Mouse (Mus musculus): ENCODE measurements around the gene Pigr. TPM values are rescaled to one million over a fixed set of nuclear protein-coding genes. Genes with fewer than 3 reads are reported as not detected.
A peak's percentile ranks its signal among the peaks of the same experiment; 100 is the strongest.

Gene Pigr
- polyA plus RNA-seq, 1 experiment from 2014 or later: 0.76 TPM

- Histone ChIP-seq H3K4me1 (replicated peaks; ENCODE audit: control insufficient read depth, insufficient read depth, low read length) (no peaks in the 10 kb centered on the region), H3K27ac (ENCODE audit: low read depth) (no peak overlapping the region), H3K4me3 (ENCODE audit: low read depth, low read length) (no peak overlapping the region), H3K27me3 (replicated peaks; ENCODE audit: control insufficient read depth, insufficient read depth, low read length) (no peaks in the 10 kb centered on the region), H3K36me3 (ENCODE audit: control insufficient read depth, insufficient read depth, low read length) (no peaks in the 10 kb centered on the region), H3K9ac (ENCODE audit: low read length) (no peak overlapping the region), H3K9me3 (ENCODE audit: control insufficient read depth, low read length) (no peaks in the 10 kb centered on the region), H3K4me2 (ENCODE audit: low read length) (no peak overlapping the region)
- ATAC-seq (replicated peaks; ENCODE audit: low FRiP score, low TSS enrichment, low read depth) (no peak; the same call in 1 of the 2 replicates), DNase-seq (ENCODE audit: low spot score) (no peak)
- 54% methylated on average over 3 of the region's 3 CpGs for WGBS
These were observed 27.9 kb upstream of the Pigr start for GRCm38 (mm10) chr1:130798551-130798950.

- ATAC-seq (replicated peaks; ENCODE audit: low FRiP score, low TSS enrichment, low read depth): no peak
- Histone ChIP-seq H3K9me3 (ENCODE audit: control insufficient read depth, low read length) (no peaks in the 10 kb centered on the region), H3K27me3 (replicated peaks; ENCODE audit: control insufficient read depth, insufficient read depth, low read length) (no peaks in the 10 kb centered on the region), H3K4me1 (replicated peaks; ENCODE audit: control insufficient read depth, insufficient read depth, low read length) (no peaks in the 10 kb centered on the region), H3K4me3 (ENCODE audit: low read depth, low read length) (no peak overlapping the region), H3K9ac (ENCODE audit: low read length) (no peak overlapping the region), H3K4me2 (ENCODE audit: low read length) (no peak overlapping the region), H3K27ac (ENCODE audit: low read depth) (no peak overlapping the region), H3K36me3 (ENCODE audit: control insufficient read depth, insufficient read depth, low read length) (no peaks in the 10 kb centered on the region)
- DNase-seq (ENCODE audit: low spot score): peak; percentile 39
- WGBS: 89% methylated on average over 2 of the region's 2 CpGs
These were observed 27.1 kb upstream of the Pigr start for GRCm38 (mm10) chr1:130799399-130799798.

- Histone ChIP-seq H3K9ac (ENCODE audit: low read length) (no peak within 1 kb of the TSS), H3K9me3 (ENCODE audit: control insufficient read depth, low read length) (no peaks in the 10 kb centered on the region), H3K27ac (ENCODE audit: low read depth) (no peak within 1 kb of the TSS), H3K36me3 (ENCODE audit: control insufficient read depth, insufficient read depth, low read length) (no peaks in the 10 kb centered on the region), H3K4me3 (ENCODE audit: low read depth, low read length) (no peak within 1 kb of the TSS), H3K4me1 (replicated peaks; ENCODE audit: control insufficient read depth, insufficient read depth, low read length) (no peaks in the 10 kb centered on the region), H3K27me3 (replicated peaks; ENCODE audit: control insufficient read depth, insufficient read depth, low read length) (no peaks in the 10 kb centered on the region), H3K4me2 (ENCODE audit: low read length) (no peak within 1 kb of the TSS)
- WGBS: 84% methylated on average over 8 of the region's 8 CpGs
- ATAC-seq (replicated peaks; ENCODE audit: low FRiP score, low TSS enrichment, low read depth) (no peak), DNase-seq (ENCODE audit: low spot score) (peak; percentile 33)
These were observed 25.9 kb upstream of the Pigr start, which contains the start of gene Fcamr for GRCm38 (mm10) chr1:130800602-130801001. Gene Fcamr, plus strand, starts transcription at chr1:130800902.

GRCm38 (mm10) chr1:130801511-130801910, 25.0 kb upstream of the Pigr start:
- Histone ChIP-seq H3K36me3 (ENCODE audit: control insufficient read depth, insufficient read depth, low read length) (no peaks in the 10 kb centered on the region), H3K4me3 (ENCODE audit: low read depth, low read length) (no peak overlapping the region), H3K27me3 (replicated peaks; ENCODE audit: control insufficient read depth, insufficient read depth, low read length) (no peaks in the 10 kb centered on the region), H3K9me3 (ENCODE audit: control insufficient read depth, low read length) (no peaks in the 10 kb centered on the region), H3K27ac (ENCODE audit: low read depth) (no peak overlapping the region), H3K9ac (ENCODE audit: low read length) (no peak overlapping the region), H3K4me1 (replicated peaks; ENCODE audit: control insufficient read depth, insufficient read depth, low read length) (no peaks in the 10 kb centered on the region), H3K4me2 (ENCODE audit: low read length) (no peak overlapping the region)
- DNase-seq (ENCODE audit: low spot score): peak; percentile 28
- no peak for ATAC-seq (replicated peaks; ENCODE audit: low FRiP score, low TSS enrichment, low read depth)
- WGBS: 82% methylated on average over 2 of the region's 2 CpGs

GRCm38 (mm10) chr1:130802976-130803375, 23.5 kb upstream of the Pigr start:
- Histone ChIP-seq H3K9me3 (ENCODE audit: control insufficient read depth, low read length) (no peaks in the 10 kb centered on the region), H3K27ac (ENCODE audit: low read depth) (no peak overlapping the region), H3K4me1 (replicated peaks; ENCODE audit: control insufficient read depth, insufficient read depth, low read length) (no peaks in the 10 kb centered on the region), H3K27me3 (replicated peaks; ENCODE audit: control insufficient read depth, insufficient read depth, low read length) (no peaks in the 10 kb centered on the region), H3K4me2 (ENCODE audit: low read length) (no peak overlapping the region), H3K9ac (ENCODE audit: low read length) (no peak overlapping the region), H3K4me3 (ENCODE audit: low read depth, low read length) (no peak overlapping the region), H3K36me3 (ENCODE audit: control insufficient read depth, insufficient read depth, low read length) (no peaks in the 10 kb centered on the region)
- ATAC-seq (replicated peaks; ENCODE audit: low FRiP score, low TSS enrichment, low read depth) (no peak), DNase-seq (ENCODE audit: low spot score) (peak; percentile 51)
- 57% methylated on average over 6 of the region's 6 CpGs for WGBS

- Histone ChIP-seq H3K4me3 (ENCODE audit: low read depth, low read length) (no peak overlapping the region), H3K27ac (ENCODE audit: low read depth) (no peak overlapping the region), H3K9me3 (ENCODE audit: control insufficient read depth, low read length) (no peaks in the 10 kb centered on the region), H3K9ac (ENCODE audit: low read length) (no peak overlapping the region), H3K36me3 (ENCODE audit: control insufficient read depth, insufficient read depth, low read length) (no peaks in the 10 kb centered on the region), H3K4me2 (ENCODE audit: low read length) (no peak overlapping the region), H3K27me3 (replicated peaks; ENCODE audit: control insufficient read depth, insufficient read depth, low read length) (no peaks in the 10 kb centered on the region), H3K4me1 (replicated peaks; ENCODE audit: control insufficient read depth, insufficient read depth, low read length) (no peaks in the 10 kb centered on the region)
- 50% methylated on average over 6 of the region's 6 CpGs for WGBS
- DNase-seq (ENCODE audit: low spot score): peak; percentile 36
- ATAC-seq (replicated peaks; ENCODE audit: low FRiP score, low TSS enrichment, low read depth): no peak
These were observed 22.2 kb upstream of the Pigr start for GRCm38 (mm10) chr1:130804279-130804678.

GRCm38 (mm10) chr1:130810906-130811305, 15.6 kb upstream of the Pigr start:
- H3K4me3 ChIP-seq (ENCODE audit: low read depth, low read length): no peak overlapping the region
- no peaks in the 10 kb centered on the region for H3K27me3 ChIP-seq (replicated peaks; ENCODE audit: control insufficient read depth, insufficient read depth, low read length)
- H3K9me3 ChIP-seq (ENCODE audit: control insufficient read depth, low read length): no peaks in the 10 kb centered on the region
- H3K36me3 ChIP-seq (ENCODE audit: control insufficient read depth, insufficient read depth, low read length): no peaks in the 10 kb centered on the region
- H3K4me1 ChIP-seq (replicated peaks; ENCODE audit: control insufficient read depth, insufficient read depth, low read length): no peaks in the 10 kb centered on the region
- H3K9ac ChIP-seq (ENCODE audit: low read length): no peak overlapping the region
- DNase-seq (ENCODE audit: low spot score): no peak
- WGBS: 84% methylated on average over 3 of the region's 3 CpGs
- H3K27ac ChIP-seq (ENCODE audit: low read depth): no peak overlapping the region
- no peak for ATAC-seq (replicated peaks; ENCODE audit: low FRiP score, low TSS enrichment, low read depth)
- H3K4me2 ChIP-seq (ENCODE audit: low read length): no peak overlapping the region

- Histone ChIP-seq H3K9ac (ENCODE audit: low read length) (no peak overlapping the region), H3K27ac (ENCODE audit: low read depth) (no peak overlapping the region), H3K9me3 (ENCODE audit: control insufficient read depth, low read length) (no peaks in the 10 kb centered on the region), H3K36me3 (ENCODE audit: control insufficient read depth, insufficient read depth, low read length) (no peaks in the 10 kb centered on the region), H3K4me3 (ENCODE audit: low read depth, low read length) (no peak overlapping the region), H3K4me2 (ENCODE audit: low read length) (no peak overlapping the region), H3K27me3 (replicated peaks; ENCODE audit: control insufficient read depth, insufficient read depth, low read length) (no peaks in the 10 kb centered on the region), H3K4me1 (replicated peaks; ENCODE audit: control insufficient read depth, insufficient read depth, low read length) (no peaks in the 10 kb centered on the region)
- 67% methylated on average over 17 of the region's 17 CpGs for WGBS
- DNase-seq (ENCODE audit: low spot score) (peak; percentile 43), ATAC-seq (replicated peaks; ENCODE audit: low FRiP score, low TSS enrichment, low read depth) (no peak)
These were observed 15.2 kb upstream of the Pigr start for GRCm38 (mm10) chr1:130811316-130811715.

- H3K36me3 ChIP-seq (ENCODE audit: control insufficient read depth, insufficient read depth, low read length): no peaks in the 10 kb centered on the region
- no peak overlapping the region for H3K4me2 ChIP-seq (ENCODE audit: low read length)
- H3K27ac ChIP-seq (ENCODE audit: low read depth): no peak overlapping the region
- H3K27me3 ChIP-seq (replicated peaks; ENCODE audit: control insufficient read depth, insufficient read depth, low read length): no peaks in the 10 kb centered on the region
- DNase-seq (ENCODE audit: low spot score): no peak
- H3K9me3 ChIP-seq (ENCODE audit: control insufficient read depth, low read length): no peaks in the 10 kb centered on the region
- 59% methylated on average over 1 of the region's 1 CpGs for WGBS
- no peaks in the 10 kb centered on the region for H3K4me1 ChIP-seq (replicated peaks; ENCODE audit: control insufficient read depth, insufficient read depth, low read length)
- no peak for ATAC-seq (replicated peaks; ENCODE audit: low FRiP score, low TSS enrichment, low read depth)
- H3K9ac ChIP-seq (ENCODE audit: low read length): no peak overlapping the region
- no peak overlapping the region for H3K4me3 ChIP-seq (ENCODE audit: low read depth, low read length)
These were observed 6.7 kb upstream of the Pigr start for GRCm38 (mm10) chr1:130819737-130820136.

Data from intestine, embryonic 14.5 days (tissue).